Mouse (Mus musculus): ENCODE measurements around the gene Gm20390. TPM values are rescaled to one million over a fixed set of nuclear protein-coding genes. Genes with fewer than 3 reads are reported as not detected.
"Not testable (repeated sequence)": the region's sequence is repeated elsewhere in the genome, so short reads cannot be mapped to it uniquely, and the experiment has no call there.

Gm20390 gene
- polyA plus RNA-seq, 1 experiment, result 79.6 TPM

- no peak overlapping the region for H3K4me3 ChIP-seq (replicated peaks; ENCODE audit: insufficient read depth, low read depth, low read length)
- no peak for TF ChIP-seq CTCF (IDR thresholded peaks at IDR 0.05; ENCODE audit: borderline replicate concordance, insufficient read depth, low read depth, low read length)
- no peak for TF ChIP-seq POLR2A (IDR thresholded peaks at IDR 0.05; ENCODE audit: borderline replicate concordance, insufficient read depth, low read length)
- H3K27me3 ChIP-seq (ENCODE audit: control insufficient read depth, insufficient read depth, low read length), result no peaks in the 10 kb centered on the region
- no peak overlapping the region for H3K27ac ChIP-seq (ENCODE audit: insufficient read depth, low read length)
- WGBS, result 86% methylated on average over 5 of the region's 5 CpGs
- DNase-seq, result no peak
- H3K4me1 ChIP-seq (ENCODE audit: control insufficient read depth, insufficient read depth, low read length), result peaks cover 3% of the 10 kb centered on the region; the same call in 1 of the 2 replicates
Observed at GRCm38 (mm10) chr11:93952376-93952775, 15.7 kb downstream of the Gm20390 start.

DNA sequence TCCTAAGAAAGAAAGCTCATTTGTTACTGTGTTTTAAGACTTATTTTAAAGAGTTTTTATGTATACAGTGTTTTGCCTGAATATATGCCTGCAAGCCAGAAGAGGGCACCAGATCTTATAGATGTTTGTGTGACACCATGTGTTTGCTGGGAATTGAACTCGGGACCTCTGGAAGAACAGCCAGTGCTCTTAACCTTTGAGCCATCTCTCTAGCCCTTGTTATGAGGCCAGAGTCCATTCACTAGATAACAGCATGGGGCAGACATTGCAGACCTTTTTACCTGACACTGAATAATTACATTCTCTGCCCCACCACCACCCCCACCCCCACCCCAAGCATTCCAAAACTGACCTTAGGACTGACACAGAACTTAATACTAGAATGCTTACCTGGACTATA lies 18.0 kb downstream of the Gm20390 start:
- TF ChIP-seq CTCF (IDR thresholded peaks at IDR 0.05; ENCODE audit: borderline replicate concordance, insufficient read depth, low read depth, low read length) (no peak), POLR2A (IDR thresholded peaks at IDR 0.05; ENCODE audit: borderline replicate concordance, insufficient read depth, low read length) (no peak)
- WGBS, result 90% methylated on average over 1 of the region's 1 CpGs
- H3K4me3 ChIP-seq (replicated peaks; ENCODE audit: insufficient read depth, low read depth, low read length), result no peak overlapping the region
- no peak overlapping the region for H3K27ac ChIP-seq (ENCODE audit: insufficient read depth, low read length)
- DNase-seq, result no peak
- no peaks in the 10 kb centered on the region for H3K27me3 ChIP-seq (ENCODE audit: control insufficient read depth, insufficient read depth, low read length)
- peaks cover 2% of the 10 kb centered on the region; the same call in 1 of the 2 replicates for H3K4me1 ChIP-seq (ENCODE audit: control insufficient read depth, insufficient read depth, low read length)

DNA sequence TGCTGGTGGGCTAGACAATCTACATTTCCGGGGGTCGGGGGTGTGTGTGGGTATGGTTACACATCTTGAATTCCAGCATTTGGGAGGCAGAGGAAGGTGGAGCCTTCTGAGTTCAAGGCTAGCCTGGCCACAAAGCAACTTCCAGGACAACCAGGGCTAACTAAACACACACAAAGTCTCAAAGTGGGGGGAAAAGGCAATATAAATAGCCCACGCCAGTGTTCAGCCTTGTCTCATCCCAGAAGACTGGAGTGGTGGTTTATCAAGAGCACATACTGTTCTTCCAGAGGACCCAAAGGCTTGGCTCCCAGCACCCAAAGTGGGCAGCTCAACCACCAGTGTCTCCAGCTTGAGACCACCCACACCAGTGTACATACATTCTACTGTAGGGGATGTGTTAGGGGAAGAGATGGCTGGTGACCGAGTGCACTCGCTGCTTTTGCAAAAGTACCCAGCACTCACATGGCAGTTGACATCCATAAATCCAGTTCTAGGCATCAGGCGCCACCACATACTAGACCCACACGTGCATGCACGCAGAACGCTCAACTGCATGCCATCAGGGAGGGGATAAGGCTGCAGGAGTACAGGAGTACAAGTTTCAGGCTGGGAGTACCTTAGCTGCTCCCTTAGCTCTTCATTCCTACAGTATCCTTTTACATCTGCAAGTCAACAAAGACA lies 19.1 kb downstream of the Gm20390 start:
- no peak for DNase-seq
- TF ChIP-seq CTCF (IDR thresholded peaks at IDR 0.05; ENCODE audit: borderline replicate concordance, insufficient read depth, low read depth, low read length) (no peak), POLR2A (IDR thresholded peaks at IDR 0.05; ENCODE audit: borderline replicate concordance, insufficient read depth, low read length) (no peak)
- 92% methylated on average over 9 of the region's 9 CpGs for WGBS
- Histone ChIP-seq H3K4me1 (ENCODE audit: control insufficient read depth, insufficient read depth, low read length) (no peaks in the 10 kb centered on the region), H3K4me3 (replicated peaks; ENCODE audit: insufficient read depth, low read depth, low read length) (no peak overlapping the region), H3K27ac (ENCODE audit: insufficient read depth, low read length) (no peak overlapping the region), H3K27me3 (ENCODE audit: control insufficient read depth, insufficient read depth, low read length) (no peaks in the 10 kb centered on the region)

DNA sequence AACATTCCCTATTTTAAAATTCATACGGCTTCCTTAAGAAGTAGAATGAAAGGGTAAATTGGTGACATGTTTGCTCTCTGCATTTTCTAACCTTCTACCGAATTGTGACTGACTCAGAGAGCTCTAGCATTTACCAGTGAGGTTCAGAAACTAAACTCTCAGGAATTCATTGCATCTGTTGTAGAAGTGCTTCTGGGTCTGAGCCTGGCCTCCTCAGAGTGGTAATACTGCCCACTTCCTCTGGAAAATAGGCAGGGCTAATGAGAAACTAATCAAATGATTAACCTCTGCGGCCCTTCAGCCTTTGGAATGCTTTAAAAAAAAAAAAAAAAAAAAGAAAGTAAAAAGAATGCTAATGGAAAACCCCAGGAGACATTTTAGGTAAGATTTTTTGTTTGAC lies 23.1 kb downstream of the Gm20390 start:
- TF ChIP-seq CTCF (IDR thresholded peaks at IDR 0.05; ENCODE audit: borderline replicate concordance, insufficient read depth, low read depth, low read length) (no peak), POLR2A (IDR thresholded peaks at IDR 0.05; ENCODE audit: borderline replicate concordance, insufficient read depth, low read length) (no peak)
- 91% methylated on average over 3 of the region's 3 CpGs for WGBS

GRCm38 (mm10) chr11:93940906-93941305 lies 27.2 kb downstream of the Gm20390 start:
- no peak for TF ChIP-seq CTCF (IDR thresholded peaks at IDR 0.05; ENCODE audit: borderline replicate concordance, insufficient read depth, low read depth, low read length)
- TF ChIP-seq POLR2A (IDR thresholded peaks at IDR 0.05; ENCODE audit: borderline replicate concordance, insufficient read depth, low read length), result no peak
- WGBS, result 90% methylated on average over 2 of the region's 2 CpGs

More for the DNA sequence above, 23.1 kb downstream of the Gm20390 start:
- DNase-seq, result no peak
- Histone ChIP-seq H3K27ac (ENCODE audit: insufficient read depth, low read length) (no peak overlapping the region), H3K4me1 (ENCODE audit: control insufficient read depth, insufficient read depth, low read length) (no peaks in the 10 kb centered on the region), H3K4me3 (replicated peaks; ENCODE audit: insufficient read depth, low read depth, low read length) (no peak overlapping the region), H3K27me3 (ENCODE audit: control insufficient read depth, insufficient read depth, low read length) (no peaks in the 10 kb centered on the region)

DNA sequence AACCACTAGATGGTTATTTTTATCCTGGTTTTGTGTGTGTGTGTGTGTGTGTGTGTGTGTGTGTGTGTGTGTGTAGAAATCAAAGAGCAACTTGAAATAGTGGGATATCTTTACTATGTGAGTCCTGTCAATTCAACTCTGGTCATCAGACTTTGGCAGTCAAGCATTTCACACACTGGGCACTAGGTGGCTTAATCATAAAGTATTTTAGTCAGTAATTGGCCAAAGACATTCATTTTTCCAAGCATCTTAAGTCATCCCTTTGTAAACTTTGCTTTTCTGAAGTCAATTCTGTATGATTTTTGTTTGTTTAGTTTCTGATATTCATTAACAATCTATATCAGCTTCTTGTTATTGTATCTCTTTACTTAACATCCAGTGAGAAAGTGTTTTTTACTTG lies 39.0 kb downstream of the Gm20390 start:
- no peaks in the 10 kb centered on the region for H3K4me1 ChIP-seq (ENCODE audit: control insufficient read depth, insufficient read depth, low read length)
- TF ChIP-seq CTCF (IDR thresholded peaks at IDR 0.05; ENCODE audit: borderline replicate concordance, insufficient read depth, low read depth, low read length) (no peak), POLR2A (IDR thresholded peaks at IDR 0.05; ENCODE audit: borderline replicate concordance, insufficient read depth, low read length) (no peak)
- DNase-seq, result no peak
- H3K27ac ChIP-seq (ENCODE audit: insufficient read depth, low read length), result no peak overlapping the region
- no peak overlapping the region for H3K4me3 ChIP-seq (replicated peaks; ENCODE audit: insufficient read depth, low read depth, low read length)
- H3K27me3 ChIP-seq (ENCODE audit: control insufficient read depth, insufficient read depth, low read length), result no peaks in the 10 kb centered on the region

More at GRCm38 (mm10) chr11:93940906-93941305, 27.2 kb downstream of the Gm20390 start:
- H3K4me1 ChIP-seq (ENCODE audit: control insufficient read depth, insufficient read depth, low read length), result no peaks in the 10 kb centered on the region
- H3K4me3 ChIP-seq (replicated peaks; ENCODE audit: insufficient read depth, low read depth, low read length), result no peak overlapping the region
- DNase-seq, result no peak
- H3K27me3 ChIP-seq (ENCODE audit: control insufficient read depth, insufficient read depth, low read length), result no peaks in the 10 kb centered on the region
- no peak overlapping the region for H3K27ac ChIP-seq (ENCODE audit: insufficient read depth, low read length)

DNA sequence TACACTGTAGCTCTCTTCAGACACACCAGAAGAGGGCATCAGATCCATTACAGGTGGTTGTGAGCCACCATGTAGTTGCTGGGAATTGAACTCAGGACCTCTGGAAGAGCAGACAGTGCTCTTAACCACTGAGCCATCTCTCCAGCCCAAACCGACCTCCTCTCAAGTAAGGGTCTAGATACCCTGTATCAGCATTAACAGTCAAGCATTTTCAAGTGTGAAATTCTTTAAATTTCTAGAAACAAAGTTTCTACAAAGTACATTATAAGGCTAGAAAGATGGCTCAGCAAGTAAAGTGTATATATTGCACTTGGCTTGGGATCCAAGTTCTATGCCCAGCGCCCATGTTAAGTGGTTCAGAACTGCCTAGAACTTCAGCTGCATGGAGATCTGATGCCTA lies 53.1 kb downstream of the Gm20390 start:
- H3K4me1 ChIP-seq (ENCODE audit: control insufficient read depth, insufficient read depth, low read length); H3K27ac ChIP-seq (ENCODE audit: insufficient read depth, low read length); DNase-seq; H3K27me3 ChIP-seq (ENCODE audit: control insufficient read depth, insufficient read depth, low read length); H3K4me3 ChIP-seq (replicated peaks; ENCODE audit: insufficient read depth, low read depth, low read length): not testable (repeated sequence)
- WGBS, result 96% methylated on average over 2 of the region's 2 CpGs

- Histone ChIP-seq H3K27ac (ENCODE audit: insufficient read depth, low read length) (no peak overlapping the region), H3K4me1 (ENCODE audit: control insufficient read depth, insufficient read depth, low read length) (no peaks in the 10 kb centered on the region), H3K4me3 (replicated peaks; ENCODE audit: insufficient read depth, low read depth, low read length) (no peak overlapping the region), H3K27me3 (ENCODE audit: control insufficient read depth, insufficient read depth, low read length) (no peaks in the 10 kb centered on the region)
- WGBS, result 86% methylated on average over 3 of the region's 3 CpGs
- no peak for DNase-seq
- TF ChIP-seq POLR2A (IDR thresholded peaks at IDR 0.05; ENCODE audit: borderline replicate concordance, insufficient read depth, low read length) (no peak), CTCF (IDR thresholded peaks at IDR 0.05; ENCODE audit: borderline replicate concordance, insufficient read depth, low read depth, low read length) (no peak)
Observed at GRCm38 (mm10) chr11:93911603-93912002, 56.5 kb downstream of the Gm20390 start.
